Mouse (Mus musculus) heart, embryonic 11.5 days (tissue): ENCODE results near the gene Letm1. TPM values are rescaled to one million over a fixed set of nuclear protein-coding genes. Genes with fewer than 3 reads are reported as not detected.

Source experiments
- ATAC-seq: fragments of 200-750 bp; cut with Nextera tagmentation; replicated peaks from 2 replicates; pipeline ENCODE4 v1.8.0; 2017; ENCODE audit warnings: moderate library complexity; ENCODE audit not compliant: insufficient number of reproducible peaks, low FRiP score, low TSS enrichment
- H3K27ac ChIP-seq: fragments of 300-500 bp; sonication (generic); 2 replicates; pipeline ENCODE4 v1.5.1; 2014; ENCODE audit warnings: mild to moderate bottlenecking, low read depth, low read length
- H3K27me3 ChIP-seq: fragments of 300-500 bp; sonication (generic); 2 replicates; pipeline ENCODE4 v1.6.1; 2014; ENCODE audit warnings: mild to moderate bottlenecking, low read length, mixed read lengths; ENCODE audit not compliant: control insufficient read depth, insufficient read depth
- H3K36me3 ChIP-seq: fragments of 300-500 bp; sonication (generic); 2 replicates; pipeline ENCODE4 v1.6.1; 2014; ENCODE audit warnings: mild to moderate bottlenecking, low read length, moderate library complexity, mixed read lengths; ENCODE audit not compliant: control insufficient read depth, insufficient read depth
- H3K4me1 ChIP-seq: fragments of 300-500 bp; sonication (generic); 2 replicates; pipeline ENCODE4 v1.6.1; 2014; ENCODE audit warnings: low read length; ENCODE audit not compliant: control insufficient read depth, insufficient read depth
- H3K4me2 ChIP-seq: fragments of 300-500 bp; sonication (generic); 2 replicates; pipeline ENCODE4 v1.6.1; 2014; ENCODE audit warnings: mild to moderate bottlenecking, moderate library complexity
- H3K4me3 ChIP-seq: fragments of 300-500 bp; sonication (generic); 2 replicates; pipeline ENCODE4 v1.5.1; 2014; ENCODE audit warnings: low read depth, low read length
- H3K9ac ChIP-seq: fragments of 300-500 bp; sonication (generic); 2 replicates; pipeline ENCODE4 v1.6.1; 2014; ENCODE audit warnings: mild to moderate bottlenecking, low read depth, low read length, moderate library complexity
- H3K9me3 ChIP-seq: fragments of 300-500 bp; sonication (generic); replicated peaks from 2 replicates; pipeline ENCODE4 v1.6.1; 2016; ENCODE audit warnings: low read length; ENCODE audit not compliant: control insufficient read depth
- WGBS: fragments of 180-500 bp; shearing (Covaris S2); extraction: QIAGEN DNeasy Blood & Tissue Kit; methylation state at CpG from one replicate; pipeline ENCODE4 v1.1.7; 2014; ENCODE audit not compliant: insufficient replicate concordance; 5-methylcytosine and 5-hydroxymethylcytosine counted together
- polyA plus RNA-seq: library from polyadenylated mRNA; unstranded; fragments of >200 nt; fragmentation: Nextera tagmentation; extraction: Ambion mirVana; gene quantifications from 2 replicates; pipeline ENCODE4 v1.2.1, GENCODE M21; 2014

Letm1 gene
- polyA plus RNA-seq, 1 experiment from 2014 or later = 40.3 TPM

DNA sequence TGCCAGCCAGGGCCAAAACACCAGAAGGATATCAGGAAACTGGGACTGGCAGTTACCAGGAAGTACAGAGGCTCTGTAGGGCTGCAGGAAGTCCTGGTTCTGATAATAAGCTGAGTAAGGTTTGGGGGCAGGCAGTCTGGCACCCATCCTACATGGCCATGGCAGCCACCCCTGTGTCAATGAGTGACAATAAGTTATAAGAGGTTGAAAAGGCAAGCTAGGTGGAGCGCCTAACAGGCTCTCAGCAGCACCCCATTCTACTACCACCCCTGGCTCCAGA is 76.3 kb downstream of the Letm1 start:
- Histone ChIP-seq H3K9me3 (no peaks in the 10 kb centered on the region), H3K27me3 (no peaks in the 10 kb centered on the region), H3K27ac (peak overlapping the region; percentile 30; the same call in 1 of the 2 replicates), H3K9ac (peak overlapping the region; percentile 49; the same call in 1 of the 2 replicates), H3K36me3 (no peaks in the 10 kb centered on the region), H3K4me3 (no peak overlapping the region), H3K4me2 (no peak overlapping the region), H3K4me1 (peaks cover 30% of the 10 kb centered on the region)
- no peak for ATAC-seq
- WGBS = 86% methylated on average over 1 of the region's 1 CpGs

DNA sequence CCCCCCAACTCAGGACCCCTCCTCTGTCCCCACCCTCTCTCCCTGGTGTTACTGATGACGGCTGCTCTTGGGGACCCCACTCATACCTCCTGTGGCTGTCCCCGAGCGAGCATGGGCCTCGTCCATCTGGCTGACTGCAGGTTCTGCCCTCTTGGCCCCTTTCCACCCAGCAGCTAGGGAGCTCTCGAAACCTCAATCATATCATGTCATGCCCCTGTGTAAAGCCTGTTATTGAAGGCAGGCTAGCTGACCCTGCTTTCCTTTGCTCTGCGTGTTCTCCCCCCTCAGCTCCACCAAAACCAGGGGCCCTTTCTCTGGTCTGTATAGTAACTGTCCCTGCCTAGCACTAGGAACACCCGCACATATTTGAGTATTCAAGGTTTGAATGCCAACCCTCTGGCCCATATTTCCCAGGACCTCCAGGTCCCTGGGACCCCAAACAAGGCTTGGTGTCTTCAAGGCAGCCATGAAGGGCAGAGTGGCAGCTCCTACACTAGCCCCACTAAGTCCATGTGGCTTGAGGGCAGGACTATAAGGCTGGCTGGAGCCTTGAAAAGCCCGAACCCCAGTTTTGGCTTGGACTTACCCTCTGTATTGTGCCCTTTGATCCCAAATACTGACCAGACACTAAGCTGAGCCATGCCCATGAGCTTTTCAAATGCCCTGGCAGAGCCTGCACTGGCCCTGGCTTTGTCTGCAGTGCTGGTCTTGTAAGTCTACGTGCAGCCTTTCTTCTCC is 76.8 kb downstream of the Letm1 start:
- Histone ChIP-seq H3K4me2 (peak overlapping the region; percentile 22), H3K4me3 (no peak overlapping the region)

DNA sequence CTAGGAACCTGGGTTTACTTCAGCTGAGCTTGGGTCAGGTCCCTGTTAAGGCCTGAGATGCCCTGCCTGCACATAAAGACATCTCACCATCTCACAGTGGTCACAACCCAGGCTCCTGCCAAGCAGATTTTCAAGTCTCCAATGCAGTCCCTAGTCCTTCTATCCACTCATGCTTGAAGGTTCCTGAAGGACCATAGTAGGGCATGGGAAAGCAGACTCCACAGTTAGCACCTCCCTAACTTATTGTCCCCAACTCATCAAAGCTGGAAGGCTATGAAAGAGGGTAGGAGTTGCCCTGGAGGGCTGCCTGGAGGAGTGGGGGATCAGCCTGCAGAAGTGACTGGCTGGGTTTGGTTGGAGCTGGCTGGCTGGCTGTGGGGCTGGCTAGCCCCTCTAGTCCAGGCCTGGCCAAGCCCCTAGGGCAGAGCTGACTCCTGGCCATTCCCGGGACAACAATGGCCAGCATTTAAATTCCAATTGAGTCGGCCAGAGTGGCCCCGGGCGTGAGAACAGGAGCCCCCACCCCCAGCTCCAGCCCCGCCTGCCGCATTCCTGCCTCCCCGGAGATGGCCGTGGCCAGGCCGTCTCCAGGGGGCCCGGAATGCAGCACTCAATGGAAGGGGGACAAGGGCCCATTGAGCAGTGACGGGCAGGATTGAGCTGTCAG is 77.5 kb downstream of the Letm1 start:
- Histone ChIP-seq H3K4me3 (no peak overlapping the region), H3K36me3 (no peaks in the 10 kb centered on the region), H3K4me1 (peaks cover 37% of the 10 kb centered on the region), H3K27ac (0 out of 2 replicates have a peak overlapping the region, but pooled peaks have one; percentile 10), H3K9ac (peak overlapping the region; percentile 36; the same call in 1 of the 2 replicates), H3K4me2 (peak overlapping the region; percentile 22), H3K9me3 (no peaks in the 10 kb centered on the region), H3K27me3 (peaks cover 4% of the 10 kb centered on the region)
- ATAC-seq = 0 out of 2 replicates have a peak, but pooled peaks have one; percentile 11
- 6% methylated on average over 11 of the region's 11 CpGs for WGBS

More for the DNA sequence above, 76.8 kb downstream of the Letm1 start:
- H3K36me3 ChIP-seq = no peaks in the 10 kb centered on the region
- no peaks in the 10 kb centered on the region for H3K9me3 ChIP-seq
- ATAC-seq = 0 out of 2 replicates have a peak, but pooled peaks have one; percentile 4
- peaks cover 30% of the 10 kb centered on the region for H3K4me1 ChIP-seq
- no peaks in the 10 kb centered on the region; the same call in 1 of the 2 replicates for H3K27me3 ChIP-seq
- H3K9ac ChIP-seq = peak overlapping the region; percentile 49
- H3K27ac ChIP-seq = peak overlapping the region; percentile 30; the same call in 1 of the 2 replicates
- 27% methylated on average over 9 of the region's 9 CpGs for WGBS

DNA sequence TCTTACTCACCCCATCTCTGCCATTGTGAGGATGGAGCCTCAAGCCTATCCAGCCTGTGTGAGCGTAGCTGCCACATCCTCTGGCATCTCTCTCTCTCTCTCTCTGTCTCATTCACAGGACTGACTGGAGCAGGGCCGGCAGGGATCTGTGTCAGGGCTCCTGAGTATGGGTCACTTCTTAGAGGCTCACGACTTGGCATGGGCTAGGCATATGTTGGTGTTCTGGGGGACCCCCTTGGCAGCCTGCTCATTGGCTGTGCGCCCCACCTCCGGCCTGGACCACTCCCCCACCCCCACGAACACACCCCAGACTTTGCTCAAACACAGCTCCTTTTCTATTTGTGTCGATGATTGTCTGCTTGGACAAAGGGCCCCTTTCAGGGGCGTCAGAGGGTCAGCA is 78.6 kb downstream of the Letm1 start:
- Histone ChIP-seq H3K4me2 (no peak overlapping the region), H3K4me3 (no peak overlapping the region), H3K4me1 (peaks cover 43% of the 10 kb centered on the region), H3K27me3 (peaks cover 9% of the 10 kb centered on the region), H3K36me3 (no peaks in the 10 kb centered on the region), H3K27ac (no peak overlapping the region), H3K9me3 (no peaks in the 10 kb centered on the region), H3K9ac (no peak overlapping the region)
- ATAC-seq = no peak
- 62% methylated on average over 8 of the region's 8 CpGs for WGBS

DNA sequence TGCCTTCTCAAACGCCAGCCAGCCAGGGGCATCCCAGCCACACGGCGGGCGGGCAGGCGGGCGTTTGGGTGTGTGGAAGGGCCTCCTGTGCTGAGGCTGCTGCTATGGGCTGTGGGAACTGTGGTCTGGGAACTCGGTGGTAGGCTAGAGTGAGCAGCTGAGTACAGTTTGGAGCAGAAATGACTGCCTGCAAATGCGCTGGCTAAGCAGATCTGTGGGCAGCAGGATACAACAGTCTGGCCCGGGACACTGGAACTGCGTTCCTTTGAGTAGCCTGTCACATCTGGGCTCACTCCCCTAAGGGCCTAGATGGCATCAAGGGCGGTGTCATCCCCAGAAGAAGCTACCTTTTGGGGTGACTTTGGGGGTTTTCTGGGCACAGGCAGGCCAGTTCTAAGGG is 80.8 kb downstream of the Letm1 start:
- H3K4me3 ChIP-seq = no peak overlapping the region
- 72% methylated on average over 11 of the region's 11 CpGs for WGBS
- H3K36me3 ChIP-seq = no peaks in the 10 kb centered on the region
- H3K4me2 ChIP-seq = no peak overlapping the region
- no peak for ATAC-seq
- peaks cover 37% of the 10 kb centered on the region for H3K4me1 ChIP-seq
- H3K27me3 ChIP-seq = peaks cover 12% of the 10 kb centered on the region
- H3K9me3 ChIP-seq = no peaks in the 10 kb centered on the region
- H3K9ac ChIP-seq = no peak overlapping the region
- H3K27ac ChIP-seq = no peak overlapping the region

DNA sequence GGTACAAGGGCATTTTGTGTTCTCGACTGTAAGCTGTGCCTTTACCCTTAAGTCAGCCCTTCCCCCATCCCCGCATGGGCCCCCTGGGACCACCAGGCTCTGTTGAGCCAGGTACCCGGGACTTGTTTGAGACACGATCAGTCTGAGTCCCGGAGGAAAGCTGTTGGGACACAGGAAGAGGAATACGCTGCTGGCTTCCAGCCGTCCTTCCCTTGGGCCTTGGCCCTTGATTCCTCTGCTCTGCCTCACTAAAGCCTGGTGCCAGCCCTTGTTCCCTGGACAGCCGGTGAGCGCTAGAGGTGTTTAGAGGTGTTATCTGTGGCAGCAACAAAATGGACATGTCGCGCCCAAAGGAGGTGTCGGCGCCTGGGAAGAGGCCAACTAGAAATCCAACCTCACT is 82.6 kb downstream of the Letm1 start:
- H3K4me2 ChIP-seq = peak overlapping the region; percentile 24; the same call in 1 of the 2 replicates
- H3K9ac ChIP-seq = no peak overlapping the region
- H3K4me3 ChIP-seq = no peak overlapping the region
- H3K9me3 ChIP-seq = no peaks in the 10 kb centered on the region
- H3K27ac ChIP-seq = no peak overlapping the region
- peaks cover 20% of the 10 kb centered on the region for H3K27me3 ChIP-seq
- H3K4me1 ChIP-seq = peaks cover 35% of the 10 kb centered on the region
- H3K36me3 ChIP-seq = no peaks in the 10 kb centered on the region
- ATAC-seq = no peak
- 17% methylated on average over 13 of the region's 13 CpGs for WGBS

DNA sequence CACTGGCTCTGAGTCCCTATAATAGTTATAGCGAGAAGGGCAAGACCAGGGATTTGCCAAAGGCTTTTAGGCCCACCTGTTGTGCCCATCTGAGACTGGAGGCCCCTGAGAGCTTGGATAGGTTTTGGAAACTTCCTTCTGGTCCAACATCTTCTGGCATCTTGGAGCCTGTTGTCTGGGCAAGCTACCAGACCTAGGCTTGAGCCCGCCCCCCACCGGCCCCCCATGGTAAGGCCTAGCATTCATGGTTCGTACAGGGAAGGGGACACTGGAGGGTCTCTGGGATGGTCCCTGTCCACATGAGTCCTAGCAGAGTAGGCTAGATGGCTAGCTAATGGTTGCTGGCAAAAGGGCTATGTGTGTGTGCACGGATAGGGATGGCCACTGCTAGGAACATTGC is 83.9 kb downstream of the Letm1 start:
- Histone ChIP-seq H3K27ac (no peak overlapping the region), H3K36me3 (no peaks in the 10 kb centered on the region), H3K9ac (no peak overlapping the region), H3K27me3 (peaks cover 29% of the 10 kb centered on the region), H3K9me3 (no peaks in the 10 kb centered on the region), H3K4me3 (no peak overlapping the region), H3K4me1 (peaks cover 29% of the 10 kb centered on the region), H3K4me2 (no peak overlapping the region)
- ATAC-seq = no peak
- 82% methylated on average over 5 of the region's 5 CpGs for WGBS

DNA sequence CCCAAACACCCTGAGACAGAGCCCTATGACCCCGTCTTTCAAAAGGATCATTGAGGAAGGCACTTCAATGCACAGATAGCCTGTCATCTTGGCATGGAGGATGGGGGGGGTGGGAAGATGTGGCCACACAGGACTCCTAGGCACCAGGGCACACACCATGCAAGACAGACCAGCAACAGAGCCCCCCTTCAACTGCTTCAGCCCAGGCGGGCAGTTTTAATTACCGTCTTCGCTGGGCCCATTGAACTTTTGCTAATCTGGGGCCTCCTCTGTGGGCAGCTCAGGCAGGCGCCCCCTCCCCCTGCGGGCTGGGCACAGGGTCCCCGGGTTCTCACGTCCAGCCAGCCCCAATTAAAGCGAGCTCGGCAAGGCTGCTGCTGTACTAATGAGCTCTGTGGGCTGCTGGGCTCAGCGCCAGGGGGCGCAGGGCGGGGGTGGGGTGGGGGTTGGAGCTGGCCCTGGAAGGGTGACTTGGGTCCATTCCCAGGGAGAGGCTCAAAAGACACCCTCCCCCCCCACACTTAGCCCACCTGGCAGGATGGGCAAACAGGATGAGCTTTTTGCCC is 84.6 kb downstream of the Letm1 start:
- 39% methylated on average over 13 of the region's 13 CpGs for WGBS
- no peak for ATAC-seq
- peaks cover 32% of the 10 kb centered on the region for H3K27me3 ChIP-seq

More for the DNA sequence above, 84.6 kb downstream of the Letm1 start:
- Histone ChIP-seq H3K27ac (no peak overlapping the region), H3K36me3 (no peaks in the 10 kb centered on the region), H3K4me3 (no peak overlapping the region), H3K4me2 (no peak overlapping the region), H3K9ac (no peak overlapping the region), H3K9me3 (no peaks in the 10 kb centered on the region), H3K4me1 (peaks cover 31% of the 10 kb centered on the region)
